Mouse (Mus musculus): ENCODE data around the gene Cfap57. TPM values are rescaled to one million over a fixed set of nuclear protein-coding genes. Genes with fewer than 3 reads are reported as not detected.
A peak's percentile ranks its signal among the peaks of the same experiment; 100 is the strongest.

The Cfap57 gene
- 0.74 and 0.91 TPM in 2 replicates for polyA plus RNA-seq (2015; fragmentation: Nextera tagmentation; extraction: Ambion mirVana)

DNA sequence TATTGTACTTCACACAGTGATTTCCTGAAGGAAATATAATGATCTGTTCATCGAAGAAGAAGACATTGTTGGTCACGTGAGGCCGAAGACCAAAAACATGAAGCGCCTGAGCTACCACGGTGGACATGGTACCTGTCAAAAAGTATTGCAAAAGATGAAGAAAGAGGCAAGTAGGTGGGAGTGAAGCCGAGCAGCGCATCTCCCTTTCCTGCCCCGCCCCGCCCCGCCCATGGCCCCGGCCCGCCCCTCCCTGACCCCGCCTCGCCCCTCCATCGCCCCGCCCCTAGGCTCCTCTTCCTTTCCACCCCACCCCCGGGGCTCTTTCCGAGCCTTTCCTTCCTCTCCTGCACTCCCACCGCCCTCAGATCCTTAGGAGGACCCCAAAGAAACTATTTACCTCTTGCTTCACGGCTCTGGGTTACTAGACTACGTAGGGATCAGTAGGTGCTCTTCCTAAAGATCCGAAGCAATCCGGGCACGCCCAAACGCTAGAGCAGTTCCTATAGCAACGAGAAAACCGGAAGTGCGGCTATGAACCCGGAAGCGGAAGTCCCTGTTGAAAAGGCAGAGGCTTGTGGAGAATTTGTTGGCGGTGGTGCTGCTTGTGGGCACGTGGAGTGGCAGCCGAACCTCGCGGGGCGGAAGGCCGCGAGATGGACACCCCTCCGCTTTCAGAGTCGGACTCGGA lies at the start of gene Cfap57, which contains the start of gene Ebna1bp2:
Gene Cfap57, minus strand, starts transcription at position 499 of the 688 bp plus-strand sequence.
Gene Ebna1bp2, plus strand, starts transcription at position 521 of the 688 bp plus-strand sequence.
- peaks cover 13% of the 10 kb centered on the region for H3K36me3 ChIP-seq (ENCODE audit: control insufficient read depth, insufficient read depth)
- no peaks in the 10 kb centered on the region for H3K9me3 ChIP-seq (replicated peaks; ENCODE audit: control insufficient read depth, low read length)
- ATAC-seq (ENCODE audit: low read depth): peak; percentile 86
- peak within 1 kb of the TSS; percentile 93 for H3K4me2 ChIP-seq (ENCODE audit: low read depth, low read length)
- H3K27ac ChIP-seq (ENCODE audit: low read length): no peak within 1 kb of the TSS
- peak within 1 kb of the TSS; percentile 74 for H3K9ac ChIP-seq (ENCODE audit: low read depth, low read length)
- no peaks in the 10 kb centered on the region for H3K27me3 ChIP-seq (ENCODE audit: control insufficient read depth, insufficient read depth, low read depth, low read length)
- H3K4me1 ChIP-seq (ENCODE audit: control insufficient read depth, low read depth, low read length): peaks cover 14% of the 10 kb centered on the region
- peak within 1 kb of the TSS; percentile 85 for H3K4me3 ChIP-seq (ENCODE audit: low read depth, low read length)
- WGBS (ENCODE audit: insufficient replicate concordance): under 1% methylated on average over 39 of the region's 41 CpGs

DNA sequence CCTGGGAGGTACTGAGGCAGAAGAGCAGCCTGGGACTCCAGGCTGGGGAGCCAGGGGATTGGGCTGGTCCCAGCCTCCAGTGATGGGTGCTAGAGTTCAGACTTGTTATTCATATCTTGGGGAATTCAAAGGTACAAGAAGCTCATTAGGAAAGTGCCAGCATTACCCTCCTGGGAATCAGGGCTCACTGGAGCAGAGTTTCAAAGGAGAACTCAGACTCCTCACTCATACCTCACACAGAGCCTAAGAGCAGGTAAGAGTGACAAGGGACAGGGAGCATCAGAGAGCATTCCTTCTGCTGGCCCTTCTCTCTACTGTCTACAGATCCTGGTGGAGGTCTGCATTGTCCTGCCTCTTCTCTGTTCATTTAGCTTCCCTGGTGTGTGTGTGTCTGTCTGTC lies 38.1 kb upstream of the Cfap57 start, which contains the start of gene Olfr62:
Gene Olfr62, plus strand, starts transcription at position 301 of the 400 bp plus-strand sequence.
- no peak within 1 kb of the TSS for H3K4me2 ChIP-seq (ENCODE audit: low read depth, low read length)
- no peak within 1 kb of the TSS for H3K9ac ChIP-seq (ENCODE audit: low read depth, low read length)
- no peak for ATAC-seq (ENCODE audit: low read depth)

DNA sequence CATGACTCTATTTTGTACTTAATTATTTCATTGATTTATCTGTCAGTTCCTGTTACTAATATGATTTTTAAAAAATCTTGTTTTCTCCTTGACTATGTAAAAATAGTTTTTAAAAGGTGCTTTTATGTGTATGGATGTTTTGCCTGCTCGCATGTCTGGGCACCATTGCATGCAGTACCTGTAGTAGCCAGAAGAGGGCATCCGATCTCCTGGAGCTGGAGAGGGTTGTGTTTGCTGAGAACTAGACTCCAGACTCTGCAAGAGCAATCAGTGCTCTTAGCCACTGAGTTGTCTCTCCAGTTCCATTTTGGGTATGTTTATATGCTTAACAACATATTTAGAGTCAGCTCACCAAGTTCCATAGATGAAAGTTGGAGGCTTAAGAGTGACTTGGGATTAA lies 24.7 kb upstream of the Cfap57 start:
- no peaks in the 10 kb centered on the region for H3K4me1 ChIP-seq (ENCODE audit: control insufficient read depth, low read depth, low read length)
- no peaks in the 10 kb centered on the region for H3K27me3 ChIP-seq (ENCODE audit: control insufficient read depth, insufficient read depth, low read depth, low read length)
- H3K4me3 ChIP-seq (ENCODE audit: low read depth, low read length): no peak overlapping the region
- ATAC-seq (ENCODE audit: low read depth): no peak
- H3K9me3 ChIP-seq (replicated peaks; ENCODE audit: control insufficient read depth, low read length): no peaks in the 10 kb centered on the region
- H3K27ac ChIP-seq (ENCODE audit: low read length): no peak overlapping the region
- 4% methylated on average over 2 of the region's 2 CpGs for WGBS (ENCODE audit: insufficient replicate concordance)
- no peak overlapping the region for H3K9ac ChIP-seq (ENCODE audit: low read depth, low read length)
- no peaks in the 10 kb centered on the region for H3K36me3 ChIP-seq (ENCODE audit: control insufficient read depth, insufficient read depth)
- no peak overlapping the region for H3K4me2 ChIP-seq (ENCODE audit: low read depth, low read length)

More for the DNA sequence above, 38.1 kb upstream of the Cfap57 start, which contains the start of gene Olfr62:
- H3K9me3 ChIP-seq (replicated peaks; ENCODE audit: control insufficient read depth, low read length): no peaks in the 10 kb centered on the region
- no peak within 1 kb of the TSS for H3K27ac ChIP-seq (ENCODE audit: low read length)
- no peak within 1 kb of the TSS for H3K4me3 ChIP-seq (ENCODE audit: low read depth, low read length)
- H3K27me3 ChIP-seq (ENCODE audit: control insufficient read depth, insufficient read depth, low read depth, low read length): no peaks in the 10 kb centered on the region
- no peaks in the 10 kb centered on the region for H3K4me1 ChIP-seq (ENCODE audit: control insufficient read depth, low read depth, low read length)
- H3K36me3 ChIP-seq (ENCODE audit: control insufficient read depth, insufficient read depth): no peaks in the 10 kb centered on the region

DNA sequence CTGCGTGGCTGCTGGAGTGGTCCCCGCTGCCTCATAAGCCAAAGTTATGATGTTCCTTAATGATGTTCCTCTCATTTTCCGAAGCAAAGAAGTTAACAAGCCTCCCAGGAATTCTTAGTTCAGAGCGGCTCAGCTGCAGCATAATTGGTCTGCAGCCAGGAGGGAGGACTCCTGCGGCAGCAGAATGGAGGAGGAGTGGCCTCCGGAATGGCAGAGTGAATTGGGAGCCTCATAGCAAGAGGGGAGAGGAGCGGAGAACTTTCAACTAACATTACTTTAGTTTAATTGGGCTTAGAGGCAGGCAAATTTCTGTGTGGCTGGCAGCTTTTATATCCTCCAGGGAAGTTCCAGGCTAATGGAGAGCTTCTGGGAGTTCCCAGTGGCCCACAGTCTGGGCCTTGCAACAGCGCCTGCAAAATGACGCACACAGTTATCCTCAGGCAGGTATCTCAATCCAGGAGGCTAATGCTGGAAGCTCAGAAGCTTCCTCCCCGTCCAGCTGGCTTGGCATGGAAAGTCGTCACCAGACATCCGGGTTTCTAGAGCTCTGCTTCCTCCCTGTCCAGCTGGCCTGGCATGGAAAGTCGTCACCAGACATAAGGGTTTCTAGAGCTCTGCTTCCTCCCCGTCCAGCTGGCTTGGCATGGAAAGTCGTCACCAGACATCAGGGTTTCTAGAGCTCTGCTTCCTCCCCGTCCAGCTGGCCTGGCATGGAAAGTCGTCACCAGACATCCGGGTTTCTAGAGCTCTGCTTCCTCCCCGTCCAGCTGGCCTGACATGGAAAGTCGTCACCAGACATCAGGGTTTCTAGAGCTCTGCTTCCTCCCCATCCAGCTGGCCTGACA lies 22.0 kb upstream of the Cfap57 start:
- 44% methylated on average over 20 of the region's 20 CpGs for WGBS (ENCODE audit: insufficient replicate concordance)
- Histone ChIP-seq H3K36me3 (ENCODE audit: control insufficient read depth, insufficient read depth) (no peaks in the 10 kb centered on the region), H3K4me3 (ENCODE audit: low read depth, low read length) (no peak overlapping the region), H3K9me3 (replicated peaks; ENCODE audit: control insufficient read depth, low read length) (no peaks in the 10 kb centered on the region), H3K27ac (ENCODE audit: low read length) (no peak overlapping the region), H3K9ac (ENCODE audit: low read depth, low read length) (no peak overlapping the region), H3K27me3 (ENCODE audit: control insufficient read depth, insufficient read depth, low read depth, low read length) (no peaks in the 10 kb centered on the region), H3K4me1 (ENCODE audit: control insufficient read depth, low read depth, low read length) (no peaks in the 10 kb centered on the region), H3K4me2 (ENCODE audit: low read depth, low read length) (no peak overlapping the region)
- no peak for ATAC-seq (ENCODE audit: low read depth)

DNA sequence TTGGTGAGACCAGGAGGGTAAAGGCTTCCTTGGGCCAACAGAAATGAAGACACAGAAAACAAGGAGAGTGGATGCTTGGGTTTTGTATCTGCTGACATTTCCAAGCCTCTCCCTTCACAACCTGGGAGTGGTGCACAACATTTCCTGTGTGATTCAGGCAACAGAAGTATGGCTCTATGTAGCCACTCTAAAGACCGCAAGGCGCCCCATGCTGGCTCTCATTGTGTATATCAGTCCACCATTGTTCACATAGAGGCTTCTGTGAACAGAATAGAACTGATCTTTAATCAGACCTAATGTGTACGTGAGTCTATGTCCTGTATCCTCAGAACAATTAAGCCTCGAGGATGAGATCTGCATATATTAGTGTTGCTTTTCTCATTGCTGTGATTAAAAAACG lies 9.7 kb upstream of the Cfap57 start:
- Histone ChIP-seq H3K27me3 (ENCODE audit: control insufficient read depth, insufficient read depth, low read depth, low read length) (no peaks in the 10 kb centered on the region), H3K36me3 (ENCODE audit: control insufficient read depth, insufficient read depth) (peaks cover 8% of the 10 kb centered on the region), H3K9ac (ENCODE audit: low read depth, low read length) (no peak overlapping the region), H3K4me2 (ENCODE audit: low read depth, low read length) (no peak overlapping the region), H3K4me3 (ENCODE audit: low read depth, low read length) (no peak overlapping the region), H3K9me3 (replicated peaks; ENCODE audit: control insufficient read depth, low read length) (no peaks in the 10 kb centered on the region), H3K27ac (ENCODE audit: low read length) (no peak overlapping the region), H3K4me1 (ENCODE audit: control insufficient read depth, low read depth, low read length) (no peaks in the 10 kb centered on the region)
- ATAC-seq (ENCODE audit: low read depth): no peak
- WGBS (ENCODE audit: insufficient replicate concordance): 77% methylated on average over 5 of the region's 5 CpGs

DNA sequence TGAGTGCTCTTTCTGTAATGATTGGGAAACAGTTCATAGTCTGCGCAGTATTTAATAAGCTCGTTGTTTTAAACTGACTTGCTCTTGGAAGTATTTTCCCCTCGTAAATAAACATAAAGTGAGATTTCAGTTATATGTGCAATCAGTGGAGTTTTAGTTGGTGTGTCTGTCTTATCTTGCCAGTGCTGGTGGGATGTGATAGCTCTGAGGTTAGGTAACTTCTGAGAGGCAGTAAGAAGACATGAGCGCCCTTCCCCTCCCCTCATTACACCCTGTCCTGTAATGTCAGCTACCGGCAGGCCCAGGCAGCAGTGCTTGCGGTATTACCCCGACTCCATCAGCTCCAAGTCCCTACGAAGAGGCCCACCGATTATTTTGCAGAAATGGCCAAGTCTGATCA lies 1.2 kb upstream of the Cfap57 start:
- no peak for ATAC-seq (ENCODE audit: low read depth)
- peak overlapping the region; percentile 93 for H3K4me2 ChIP-seq (ENCODE audit: low read depth, low read length)

DNA sequence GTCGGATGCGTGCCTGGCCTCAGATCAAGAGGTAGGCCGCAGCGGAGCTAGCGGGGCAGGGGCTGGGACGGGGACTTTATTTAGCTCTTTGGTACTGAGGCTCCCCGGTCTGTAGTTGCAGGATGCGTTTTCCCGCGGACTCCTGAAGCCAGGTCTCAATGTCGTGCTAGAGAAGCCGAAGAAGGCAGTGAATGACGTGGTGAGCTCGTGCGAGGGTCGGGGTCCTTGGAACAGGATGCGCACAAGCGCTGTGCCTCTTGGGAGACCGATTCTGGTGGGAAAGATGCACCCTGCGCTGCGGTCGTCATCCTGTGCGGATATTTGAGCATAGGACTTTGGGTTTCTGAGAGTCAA lies 367 bp upstream of the Cfap57 start:
- WGBS (ENCODE audit: insufficient replicate concordance): under 1% methylated on average over 23 of the region's 23 CpGs

More for the DNA sequence above, 1.2 kb upstream of the Cfap57 start:
- peak overlapping the region; percentile 85 for H3K4me3 ChIP-seq (ENCODE audit: low read depth, low read length)
- H3K27me3 ChIP-seq (ENCODE audit: control insufficient read depth, insufficient read depth, low read depth, low read length): no peaks in the 10 kb centered on the region
- H3K4me1 ChIP-seq (ENCODE audit: control insufficient read depth, low read depth, low read length): peaks cover 14% of the 10 kb centered on the region
- no peak overlapping the region for H3K27ac ChIP-seq (ENCODE audit: low read length)
- 33% methylated on average over 9 of the region's 9 CpGs for WGBS (ENCODE audit: insufficient replicate concordance)
- no peaks in the 10 kb centered on the region for H3K9me3 ChIP-seq (replicated peaks; ENCODE audit: control insufficient read depth, low read length)
- H3K36me3 ChIP-seq (ENCODE audit: control insufficient read depth, insufficient read depth): peaks cover 18% of the 10 kb centered on the region
- H3K9ac ChIP-seq (ENCODE audit: low read depth, low read length): no peak overlapping the region

DNA sequence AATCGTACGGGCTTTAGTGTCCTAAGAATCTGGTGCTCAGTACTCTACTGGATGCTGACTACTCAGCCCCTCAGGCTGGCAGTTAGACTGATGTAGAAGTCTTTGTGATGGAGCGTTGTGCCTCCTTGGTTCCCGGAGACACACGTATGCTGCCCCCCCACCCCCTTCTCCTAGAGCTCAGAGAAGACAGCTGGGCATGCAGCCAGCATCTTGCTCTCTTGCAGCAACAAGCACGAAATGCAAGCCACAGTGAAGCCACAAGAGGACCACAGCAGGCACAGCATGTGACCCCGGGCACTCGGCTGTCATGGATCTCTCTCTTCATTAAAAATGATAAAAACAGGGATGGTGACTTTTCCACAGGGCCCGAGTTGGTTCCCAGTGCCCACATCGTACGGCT lies 5.2 kb downstream of the Cfap57 start:
- Histone ChIP-seq H3K9me3 (replicated peaks; ENCODE audit: control insufficient read depth, low read length) (no peaks in the 10 kb centered on the region), H3K27ac (ENCODE audit: low read length) (no peak overlapping the region), H3K27me3 (ENCODE audit: control insufficient read depth, insufficient read depth, low read depth, low read length) (no peaks in the 10 kb centered on the region; the same call in 1 of the 2 replicates), H3K4me1 (ENCODE audit: control insufficient read depth, low read depth, low read length) (peaks cover 2% of the 10 kb centered on the region; the same call in 1 of the 2 replicates), H3K4me3 (ENCODE audit: low read depth, low read length) (no peak overlapping the region), H3K36me3 (ENCODE audit: control insufficient read depth, insufficient read depth) (no peaks in the 10 kb centered on the region), H3K9ac (ENCODE audit: low read depth, low read length) (no peak overlapping the region), H3K4me2 (ENCODE audit: low read depth, low read length) (no peak overlapping the region)
- ATAC-seq (ENCODE audit: low read depth): no peak
- 74% methylated on average over 11 of the region's 11 CpGs for WGBS (ENCODE audit: insufficient replicate concordance)

More for the DNA sequence above, 367 bp upstream of the Cfap57 start:
- no peaks in the 10 kb centered on the region for H3K9me3 ChIP-seq (replicated peaks; ENCODE audit: control insufficient read depth, low read length)
- peaks cover 14% of the 10 kb centered on the region for H3K4me1 ChIP-seq (ENCODE audit: control insufficient read depth, low read depth, low read length)
- peak overlapping the region; percentile 85 for H3K4me3 ChIP-seq (ENCODE audit: low read depth, low read length)
- peak; percentile 8; the same call in 1 of the 2 replicates for ATAC-seq (ENCODE audit: low read depth)
- H3K36me3 ChIP-seq (ENCODE audit: control insufficient read depth, insufficient read depth): peaks cover 13% of the 10 kb centered on the region
- H3K27ac ChIP-seq (ENCODE audit: low read length): no peak overlapping the region
- H3K27me3 ChIP-seq (ENCODE audit: control insufficient read depth, insufficient read depth, low read depth, low read length): no peaks in the 10 kb centered on the region
- peak overlapping the region; percentile 93 for H3K4me2 ChIP-seq (ENCODE audit: low read depth, low read length)
- H3K9ac ChIP-seq (ENCODE audit: low read depth, low read length): peak overlapping the region; percentile 74

DNA sequence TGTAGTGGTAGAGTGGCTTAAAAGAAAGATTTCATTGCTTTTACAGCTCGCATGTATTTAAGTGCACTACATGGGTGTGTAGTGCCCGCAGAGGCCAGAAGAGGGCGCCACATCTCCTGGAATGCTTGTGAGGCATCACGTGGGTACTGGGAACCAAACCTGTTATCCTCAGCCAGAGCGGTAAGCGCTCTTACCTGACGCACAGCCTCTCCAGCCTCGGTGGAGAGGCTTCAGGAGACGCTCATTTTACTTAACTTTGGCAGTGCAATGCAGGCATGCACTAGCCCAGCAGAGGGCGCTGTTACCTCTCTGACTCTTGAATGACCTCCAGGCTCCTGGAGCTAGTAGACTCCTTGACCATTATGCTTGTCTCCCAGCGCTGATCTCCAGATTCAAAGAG lies 8.0 kb downstream of the Cfap57 start:
- no peaks in the 10 kb centered on the region for H3K9me3 ChIP-seq (replicated peaks; ENCODE audit: control insufficient read depth, low read length)
- H3K4me1 ChIP-seq (ENCODE audit: control insufficient read depth, low read depth, low read length): no peaks in the 10 kb centered on the region; the same call in 1 of the 2 replicates
- no peak overlapping the region for H3K9ac ChIP-seq (ENCODE audit: low read depth, low read length)
- H3K4me2 ChIP-seq (ENCODE audit: low read depth, low read length): no peak overlapping the region
- no peak overlapping the region for H3K27ac ChIP-seq (ENCODE audit: low read length)
- 17% methylated on average over 11 of the region's 11 CpGs for WGBS (ENCODE audit: insufficient replicate concordance)
- no peaks in the 10 kb centered on the region; the same call in 1 of the 2 replicates for H3K27me3 ChIP-seq (ENCODE audit: control insufficient read depth, insufficient read depth, low read depth, low read length)
- no peak for ATAC-seq (ENCODE audit: low read depth)
- H3K4me3 ChIP-seq (ENCODE audit: low read depth, low read length): no peak overlapping the region
- H3K36me3 ChIP-seq (ENCODE audit: control insufficient read depth, insufficient read depth): no peaks in the 10 kb centered on the region

Data from liver, embryonic 16.5 days (tissue).